In the genomic region with DNA sequence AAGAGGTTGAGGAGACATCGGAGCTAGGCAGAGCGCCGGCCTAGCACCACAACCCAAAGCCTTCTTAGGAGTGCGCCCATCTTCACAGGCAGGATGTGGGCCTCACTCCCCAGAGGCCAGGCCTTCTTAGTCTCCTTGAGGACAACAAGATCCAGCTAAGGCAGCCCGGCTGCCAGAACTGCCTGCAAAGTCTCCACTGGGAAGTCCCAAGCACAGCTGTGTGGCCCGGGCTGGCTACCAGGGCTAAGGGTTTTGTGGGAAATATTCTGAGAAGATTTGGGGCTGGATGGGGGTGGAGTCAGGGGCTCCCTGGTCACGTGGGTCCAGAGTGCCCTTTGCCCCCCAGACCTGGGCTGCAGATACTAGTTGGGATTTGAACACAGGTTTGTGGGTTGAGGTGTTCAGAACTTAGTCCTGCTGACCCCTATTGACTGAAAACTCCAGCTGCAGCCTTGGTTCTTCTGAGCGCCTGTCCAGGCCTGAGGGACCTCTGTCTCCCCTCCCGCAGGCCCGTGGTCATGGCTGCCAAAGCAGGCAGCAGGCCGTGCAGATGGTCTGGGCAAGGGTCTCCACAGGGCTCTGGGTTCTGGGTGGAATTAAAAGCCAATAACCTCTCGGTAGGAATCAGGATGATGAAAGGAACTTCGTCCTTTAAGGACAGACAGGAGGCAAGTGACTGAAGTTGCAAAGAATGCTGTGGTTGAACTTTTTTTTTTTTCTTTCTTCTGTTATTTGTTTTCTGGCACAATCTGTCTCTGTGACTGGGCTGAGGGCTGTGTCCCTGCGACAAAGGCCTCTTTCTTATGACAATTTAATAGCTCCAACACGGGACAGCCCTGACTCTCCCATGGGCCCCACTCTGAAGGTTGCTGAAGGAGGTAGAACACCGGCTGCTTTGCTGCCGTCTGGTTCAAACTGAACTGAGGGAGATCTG, we compare ENCODE assay signal across 8 mouse cellular contexts.
DNase-seq lines count a peak whose midpoint lies in the region; ATAC-seq lines count a peak whose summit lies in the region.

No protein-coding gene starts in this region.

- H3K36me3 ChIP-seq in hindbrain, embryonic 10.5 days, result no peaks in the 10 kb centered on the region
- no peaks in the 10 kb centered on the region for H3K36me3 ChIP-seq in hindbrain, embryonic 13.5 days
- H3K36me3 ChIP-seq in heart, embryonic 16.5 days (ENCODE audit: control insufficient read depth, insufficient read depth), result no peaks in the 10 kb centered on the region
- no peaks in the 10 kb centered on the region for H3K36me3 ChIP-seq in liver, embryonic 12.5 days

- H3K9ac ChIP-seq in hindbrain, embryonic 13.5 days, result no peak overlapping the region
- no peak overlapping the region for H3K9ac ChIP-seq in heart, embryonic 16.5 days (ENCODE audit: low read length)
- H3K9ac ChIP-seq in liver, embryonic 12.5 days, result no peak overlapping the region

- no peak overlapping the region for H3K4me3 ChIP-seq in hindbrain, embryonic 10.5 days
- no peak overlapping the region for H3K4me3 ChIP-seq in hindbrain, embryonic 13.5 days
- no peak overlapping the region for H3K4me3 ChIP-seq in heart, embryonic 16.5 days (ENCODE audit: low read length)
- H3K4me3 ChIP-seq in liver, embryonic 12.5 days, result no peak overlapping the region

- peak; percentile 54 for DNase-seq in hindbrain, embryonic 10.5 days (ENCODE audit: low spot score)
- peak; percentile 81 for DNase-seq in brain, adult 2 months (ENCODE audit: low read depth, low spot score)
- peak; percentile 65 for DNase-seq in mesoderm, embryonic 11.5 days (ENCODE audit: low read depth, low spot score)
- DNase-seq in thymus, adult 18-20 months, result no peak
- no peak for DNase-seq in layer of hippocampus, adult 9-10 months (ENCODE audit: low spot score)

- peak overlapping the region; percentile 81 for H3K27ac ChIP-seq in hindbrain, embryonic 10.5 days
- H3K27ac ChIP-seq in hindbrain, embryonic 13.5 days, result no peak overlapping the region; the same call in 1 of the 2 replicates
- H3K27ac ChIP-seq in heart, embryonic 16.5 days (ENCODE audit: low read length), result peak overlapping the region; percentile 32; the same call in 1 of the 2 replicates
- H3K27ac ChIP-seq in liver, embryonic 12.5 days, result no peak overlapping the region

- H3K4me2 ChIP-seq in hindbrain, embryonic 13.5 days, result no peak overlapping the region
- H3K4me2 ChIP-seq in heart, embryonic 16.5 days (ENCODE audit: low read depth, low read length), result no peak overlapping the region
- H3K4me2 ChIP-seq in liver, embryonic 12.5 days, result no peak overlapping the region

- no peaks in the 10 kb centered on the region for H3K9me3 ChIP-seq in hindbrain, embryonic 10.5 days
- no peaks in the 10 kb centered on the region for H3K9me3 ChIP-seq in hindbrain, embryonic 13.5 days
- H3K9me3 ChIP-seq in heart, embryonic 16.5 days (replicated peaks; ENCODE audit: control insufficient read depth, low read length), result no peaks in the 10 kb centered on the region
- H3K9me3 ChIP-seq in liver, embryonic 12.5 days (replicated peaks), result no peaks in the 10 kb centered on the region

- peaks cover 8% of the 10 kb centered on the region; the same call in 1 of the 2 replicates for H3K27me3 ChIP-seq in hindbrain, embryonic 10.5 days (ENCODE audit: insufficient read depth, poor library complexity, severe bottlenecking)
- peaks cover 12% of the 10 kb centered on the region; the same call in 1 of the 2 replicates for H3K27me3 ChIP-seq in hindbrain, embryonic 13.5 days
- no peaks in the 10 kb centered on the region for H3K27me3 ChIP-seq in heart, embryonic 16.5 days (ENCODE audit: control insufficient read depth, insufficient read depth, low read length)
- H3K27me3 ChIP-seq in liver, embryonic 12.5 days (replicated peaks), result no peaks in the 10 kb centered on the region

- WGBS in hindbrain, embryonic 10.5 days, result 42% methylated on average over 17 of the region's 17 CpGs
- WGBS in hindbrain, embryonic 13.5 days, result 43% methylated on average over 17 of the region's 17 CpGs
- WGBS in heart, embryonic 16.5 days, result 69% methylated on average over 17 of the region's 17 CpGs
- 69% methylated on average over 17 of the region's 17 CpGs for WGBS in liver, embryonic 12.5 days (ENCODE audit: insufficient replicate concordance)

- peaks cover 56% of the 10 kb centered on the region for H3K4me1 ChIP-seq in hindbrain, embryonic 10.5 days (replicated peaks)
- H3K4me1 ChIP-seq in hindbrain, embryonic 13.5 days (replicated peaks), result peaks cover 43% of the 10 kb centered on the region
- H3K4me1 ChIP-seq in heart, embryonic 16.5 days (ENCODE audit: control insufficient read depth, insufficient read depth, low read length), result no peaks in the 10 kb centered on the region
- H3K4me1 ChIP-seq in liver, embryonic 12.5 days, result 0 out of 2 replicates have a peak, but pooled peaks cover 3% of the 10 kb centered on the region

- no peak for ATAC-seq in hindbrain, embryonic 13.5 days (ENCODE audit: low FRiP score)
- ATAC-seq in heart, embryonic 16.5 days (replicated peaks; ENCODE audit: extremely low read depth, insufficient read depth, low FRiP score), result no peak
- no peak for ATAC-seq in liver, embryonic 12.5 days

Comparison
In these comparisons a context has a peak if more than half of its experiments do, and no peak if none do; other contexts are left out.
1. H3K27ac ChIP-seq: peak in hindbrain, embryonic 10.5 days (single experiment) and heart, embryonic 16.5 days (single experiment); none in hindbrain, embryonic 13.5 days (single experiment) and liver, embryonic 12.5 days (single experiment).
2. DNase-seq: peak in hindbrain, embryonic 10.5 days (single experiment), brain, adult 2 months (single experiment) and mesoderm, embryonic 11.5 days (single experiment); none in thymus, adult 18-20 months (0 of 2) and layer of hippocampus, adult 9-10 months (single experiment).